Mouse (Mus musculus): ENCODE measurements around the gene Aurkb. TPM values are rescaled to one million over a fixed set of nuclear protein-coding genes. Genes with fewer than 3 reads are reported as not detected.

The Aurkb gene
- total and polyA plus RNA-seq, 2 experiments from 2014 or later = 12.5 to 13.9 TPM

DNA sequence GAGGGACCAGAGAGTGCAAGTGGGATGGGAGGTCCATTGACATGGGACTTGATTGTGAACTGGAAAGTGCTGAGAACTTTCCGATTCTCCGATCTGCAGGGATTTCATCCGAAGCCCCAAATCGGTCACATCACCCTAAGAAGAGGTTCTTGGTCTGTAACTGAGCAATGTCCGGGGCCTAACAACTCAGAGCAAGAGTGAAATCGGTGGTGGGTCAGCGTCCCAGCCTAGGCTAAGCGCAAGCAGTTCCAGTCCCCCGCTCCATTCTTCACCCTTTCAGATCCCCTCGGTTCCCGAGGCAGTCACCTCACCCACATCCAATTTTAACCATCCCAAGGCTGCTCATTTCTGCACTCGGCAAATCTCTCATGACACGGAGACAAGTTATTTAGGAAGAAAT is 24.6 kb downstream of the Aurkb start:
- Histone ChIP-seq H3K4me2 (ENCODE audit: low read depth) (peak overlapping the region; percentile 75), H3K9ac (peak overlapping the region; percentile 69), H3K4me3 (ENCODE audit: low read depth, low read length) (peak overlapping the region; percentile 53), H3K36me3 (ENCODE audit: insufficient read depth) (no peaks in the 10 kb centered on the region), H3K4me1 (ENCODE audit: insufficient read depth) (peaks cover 12% of the 10 kb centered on the region), H3K27me3 (ENCODE audit: insufficient read depth, low read length) (no peaks in the 10 kb centered on the region), H3K9me3 (ENCODE audit: low read length) (no peaks in the 10 kb centered on the region), H3K27ac (ENCODE audit: low read depth, low read length) (peak overlapping the region; percentile 89)
- DNase-seq = no peak
- ATAC-seq = no peak
- WGBS = 0% methylated on average over 13 of the region's 13 CpGs
- TF ChIP-seq CTCF (IDR thresholded peaks at IDR 0.05; ENCODE audit: low read depth) = no peak

DNA sequence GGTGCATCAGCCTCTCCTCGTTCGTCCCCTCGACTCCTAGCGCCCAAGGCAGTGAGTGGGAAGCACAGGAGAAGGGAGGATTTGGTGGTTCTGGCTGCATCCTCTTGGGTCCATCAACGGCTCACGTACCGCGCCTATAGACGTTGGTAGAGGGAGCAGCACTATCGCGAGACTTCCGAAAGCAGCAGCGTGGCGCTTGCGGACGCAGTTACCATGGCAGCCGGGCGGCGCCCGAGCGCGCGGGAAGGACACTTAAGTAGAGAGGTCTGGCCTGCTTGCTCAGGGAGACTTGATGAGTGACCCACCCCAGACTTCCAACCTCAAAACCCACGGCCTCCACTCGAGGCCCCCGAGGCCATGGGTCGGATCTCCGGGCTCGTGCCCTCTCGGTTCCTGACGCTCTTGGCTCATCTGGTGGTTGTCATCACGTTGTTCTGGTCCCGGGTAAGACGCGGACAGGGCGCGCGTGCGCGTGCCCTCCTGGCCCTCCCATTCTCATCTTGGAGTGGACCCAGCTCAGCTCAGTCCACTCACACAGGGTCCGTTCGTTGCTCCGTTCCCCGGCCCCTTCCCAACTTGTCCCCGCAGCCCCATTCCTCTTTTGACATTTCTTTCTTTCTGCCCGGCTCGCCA is 25.3 kb downstream of the Aurkb start, which contains the start of gene Tmem107:
Gene Tmem107 (plus strand): TSS at position 217 of the 633 bp plus-strand sequence.
- peak within 1 kb of the TSS; percentile 53 for H3K4me3 ChIP-seq (ENCODE audit: low read depth, low read length)
- H3K36me3 ChIP-seq (ENCODE audit: insufficient read depth) = no peaks in the 10 kb centered on the region
- ATAC-seq (peak; percentile 89), DNase-seq (peak; percentile 96)
- H3K27me3 ChIP-seq (ENCODE audit: insufficient read depth, low read length) = no peaks in the 10 kb centered on the region
- H3K4me2 ChIP-seq (ENCODE audit: low read depth) = peak within 1 kb of the TSS; percentile 75
- WGBS = under 1% methylated on average over 47 of the region's 47 CpGs
- TF ChIP-seq CTCF (IDR thresholded peaks at IDR 0.05; ENCODE audit: low read depth) = 0 out of 2 replicates have a peak, but pooled peaks have one; percentile 35
- H3K4me1 ChIP-seq (ENCODE audit: insufficient read depth) = peaks cover 12% of the 10 kb centered on the region
- H3K27ac ChIP-seq (ENCODE audit: low read depth, low read length) = peak within 1 kb of the TSS; percentile 89
- H3K9me3 ChIP-seq (ENCODE audit: low read length) = no peaks in the 10 kb centered on the region
- peak within 1 kb of the TSS; percentile 69 for H3K9ac ChIP-seq

DNA sequence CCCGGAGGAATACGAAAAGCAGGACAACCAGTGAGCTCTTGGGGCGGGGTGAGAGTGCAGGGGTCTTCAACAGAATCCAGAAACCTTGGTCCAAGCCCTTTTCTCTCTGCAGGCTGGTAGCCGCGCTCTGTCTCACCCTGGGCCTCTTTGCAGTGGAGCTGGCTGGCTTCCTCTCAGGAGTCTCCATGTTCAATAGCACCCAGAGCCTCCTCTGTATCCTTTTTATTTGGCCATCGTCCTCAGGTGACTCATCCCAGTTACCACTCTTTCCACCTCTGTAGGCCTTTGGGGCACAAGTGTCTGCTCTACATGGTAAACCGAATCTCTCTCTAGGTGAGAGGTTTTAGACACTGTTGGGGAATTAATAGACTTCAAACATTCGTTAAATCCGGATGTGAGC is 25.8 kb downstream of the Aurkb start:
- Histone ChIP-seq H3K27me3 (ENCODE audit: insufficient read depth, low read length) (no peaks in the 10 kb centered on the region), H3K27ac (ENCODE audit: low read depth, low read length) (peak overlapping the region; percentile 89), H3K9me3 (ENCODE audit: low read length) (no peaks in the 10 kb centered on the region), H3K4me1 (ENCODE audit: insufficient read depth) (peaks cover 12% of the 10 kb centered on the region), H3K4me3 (ENCODE audit: low read depth, low read length) (peak overlapping the region; percentile 53), H3K4me2 (ENCODE audit: low read depth) (peak overlapping the region; percentile 75), H3K36me3 (ENCODE audit: insufficient read depth) (no peaks in the 10 kb centered on the region), H3K9ac (peak overlapping the region; percentile 69)
- WGBS = 15% methylated on average over 9 of the region's 9 CpGs
- ATAC-seq (no peak), DNase-seq (no peak)
- TF ChIP-seq CTCF (IDR thresholded peaks at IDR 0.05; ENCODE audit: low read depth) = no peak

DNA sequence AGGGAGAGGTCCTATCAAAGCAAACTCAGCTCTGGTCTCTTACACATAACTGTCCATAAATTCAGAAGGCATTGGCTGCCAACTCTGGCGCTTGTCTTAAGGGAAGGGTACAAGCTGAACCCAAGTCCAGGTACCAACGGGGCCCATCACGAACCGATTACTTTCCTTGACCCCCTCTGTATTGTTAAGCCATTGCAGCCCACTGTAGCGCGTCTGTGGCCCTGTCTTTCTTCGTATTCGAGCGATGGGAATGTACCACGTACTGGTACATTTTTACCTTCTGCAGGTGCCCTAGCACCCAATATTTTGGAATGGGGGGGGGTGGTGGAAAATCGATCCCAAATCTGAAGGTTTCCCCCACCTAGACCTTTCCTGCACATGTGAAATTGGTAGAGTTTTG is 26.8 kb downstream of the Aurkb start:
- Histone ChIP-seq H3K27me3 (ENCODE audit: insufficient read depth, low read length) (no peaks in the 10 kb centered on the region), H3K4me2 (ENCODE audit: low read depth) (peak overlapping the region; percentile 59), H3K4me1 (ENCODE audit: insufficient read depth) (peaks cover 12% of the 10 kb centered on the region), H3K9ac (peak overlapping the region; percentile 81), H3K9me3 (ENCODE audit: low read length) (no peaks in the 10 kb centered on the region), H3K36me3 (ENCODE audit: insufficient read depth) (no peaks in the 10 kb centered on the region), H3K4me3 (ENCODE audit: low read depth, low read length) (peak overlapping the region; percentile 37), H3K27ac (ENCODE audit: low read depth, low read length) (peak overlapping the region; percentile 99)
- no peak for DNase-seq
- no peak for ATAC-seq
- TF ChIP-seq CTCF (IDR thresholded peaks at IDR 0.05; ENCODE audit: low read depth) = no peak
- WGBS = 84% methylated on average over 11 of the region's 11 CpGs

DNA sequence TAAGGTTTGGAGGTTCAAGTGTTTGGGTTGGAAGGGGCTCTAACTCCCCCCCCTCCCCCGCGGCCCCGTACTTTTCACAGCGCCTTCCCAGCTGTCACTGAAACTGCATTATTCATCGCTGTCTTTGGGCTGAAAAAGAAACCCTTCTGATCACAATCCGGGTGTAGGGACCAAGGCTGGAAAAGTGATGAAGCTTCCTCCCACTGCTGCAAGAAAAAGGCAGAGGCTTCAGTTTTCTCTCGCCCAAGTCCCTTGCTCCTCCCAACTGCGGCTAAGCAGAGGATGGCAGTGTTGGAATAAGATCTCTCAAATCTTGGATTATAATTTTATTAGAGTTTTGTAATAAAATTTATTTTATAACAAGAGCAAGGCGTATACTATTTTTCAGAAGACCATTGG is 27.2 kb downstream of the Aurkb start:
- Histone ChIP-seq H3K9me3 (ENCODE audit: low read length) (no peaks in the 10 kb centered on the region), H3K9ac (peak overlapping the region; percentile 81), H3K4me3 (ENCODE audit: low read depth, low read length) (peak overlapping the region; percentile 37), H3K36me3 (ENCODE audit: insufficient read depth) (no peaks in the 10 kb centered on the region), H3K27me3 (ENCODE audit: insufficient read depth, low read length) (no peaks in the 10 kb centered on the region), H3K4me1 (ENCODE audit: insufficient read depth) (peaks cover 12% of the 10 kb centered on the region), H3K4me2 (ENCODE audit: low read depth) (peak overlapping the region; percentile 59), H3K27ac (ENCODE audit: low read depth, low read length) (peak overlapping the region; percentile 99)
- ATAC-seq = no peak
- 1% methylated on average over 9 of the region's 9 CpGs for WGBS
- DNase-seq = no peak
- TF ChIP-seq CTCF (IDR thresholded peaks at IDR 0.05; ENCODE audit: low read depth) = no peak

DNA sequence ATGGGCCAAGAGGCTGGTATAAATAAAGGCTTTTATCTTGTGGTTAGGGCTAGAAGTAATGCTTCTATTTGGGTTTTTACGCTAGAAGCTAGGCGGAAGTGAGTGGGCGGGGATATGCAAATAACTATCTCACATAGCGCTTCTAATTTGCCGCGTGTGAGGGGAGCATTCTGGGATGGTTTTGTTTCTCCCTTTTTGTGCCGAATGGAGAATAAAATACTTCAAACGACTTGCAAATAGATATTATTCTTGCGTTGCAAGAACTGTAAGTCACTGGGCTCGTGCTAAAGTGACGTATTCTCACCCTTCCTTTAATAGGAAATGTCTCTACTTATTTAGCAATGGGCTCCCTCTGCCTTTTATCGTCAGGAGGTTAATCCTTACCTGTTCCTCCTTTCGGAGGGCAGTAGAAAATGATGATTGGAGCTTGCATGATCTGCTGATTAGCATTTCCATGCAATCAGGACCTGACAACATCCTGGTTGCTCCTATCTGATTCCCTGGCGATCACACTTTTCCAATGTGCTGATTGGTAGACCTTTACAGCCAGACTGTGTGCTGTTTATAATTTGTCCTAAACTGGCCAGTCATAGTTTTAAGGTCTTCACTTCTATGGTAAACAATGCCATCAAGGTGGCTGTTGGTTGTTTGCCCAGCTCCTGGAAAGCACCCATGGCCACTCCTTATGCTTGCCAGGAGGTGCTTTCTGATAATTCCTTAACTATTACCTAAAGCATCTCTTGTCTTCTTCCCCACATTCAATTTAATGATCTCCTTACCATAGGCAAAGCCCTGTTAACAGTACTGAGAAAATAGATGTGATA is 27.8 kb downstream of the Aurkb start:
- H3K4me1 ChIP-seq (ENCODE audit: insufficient read depth) = peaks cover 12% of the 10 kb centered on the region
- DNase-seq (peak; percentile 97), ATAC-seq (peak; percentile 82)
- H3K4me2 ChIP-seq (ENCODE audit: low read depth) = peak overlapping the region; percentile 59
- peak overlapping the region; percentile 99 for H3K27ac ChIP-seq (ENCODE audit: low read depth, low read length)
- H3K27me3 ChIP-seq (ENCODE audit: insufficient read depth, low read length) = no peaks in the 10 kb centered on the region
- WGBS = 0% methylated on average over 14 of the region's 14 CpGs
- peak overlapping the region; percentile 81 for H3K9ac ChIP-seq
- peak; percentile 46; the same call in 1 of the 2 replicates for TF ChIP-seq CTCF (IDR thresholded peaks at IDR 0.05; ENCODE audit: low read depth)
- no peaks in the 10 kb centered on the region for H3K9me3 ChIP-seq (ENCODE audit: low read length)
- no peaks in the 10 kb centered on the region for H3K36me3 ChIP-seq (ENCODE audit: insufficient read depth)
- peak overlapping the region; percentile 37 for H3K4me3 ChIP-seq (ENCODE audit: low read depth, low read length)

Data from forebrain, postnatal 0 days (tissue).